Mouse (Mus musculus) embryonic fibroblast, embryonic 13.5 days (primary cell): Measurements from ENCODE around the gene Kynu.

Source experiments
- CTCF ChIP-seq: IDR thresholded peaks from 2 replicates; pipeline ENCODE4 v1.5.1; 2011; ENCODE audit warnings: mild to moderate bottlenecking, control low read depth, low read length, moderate library complexity, borderline replicate concordance; ENCODE audit not compliant: insufficient read depth
- POLR2A ChIP-seq: IDR thresholded peaks from 2 replicates; pipeline ENCODE4 v1.6.1; 2011; ENCODE audit warnings: low read depth, mild to moderate bottlenecking, control low read depth, low read length, moderate library complexity

DNA sequence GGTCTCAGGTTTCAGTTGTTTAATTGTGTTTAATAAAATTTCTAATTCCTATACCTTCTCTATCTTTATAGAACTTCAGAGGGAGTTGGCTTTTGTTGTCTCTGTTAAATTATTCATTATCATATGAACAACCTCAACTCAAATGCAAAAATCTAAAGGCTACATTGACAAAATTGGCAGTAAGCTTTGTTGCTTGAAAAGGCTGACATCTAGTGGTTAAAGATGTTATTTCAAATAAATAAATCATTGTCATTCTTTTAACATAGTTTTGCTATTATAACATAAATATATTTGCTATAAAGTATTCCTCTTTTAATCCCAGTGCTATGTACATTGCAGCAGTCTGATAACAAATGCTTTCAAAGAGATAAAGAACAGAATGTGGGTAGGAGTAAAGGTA is 81.4 kb downstream of the Kynu start:
- no peak for TF ChIP-seq POLR2A
- no peak for TF ChIP-seq CTCF
